Mouse (Mus musculus): ENCODE results near the gene Hs2st1.

GRCm38 (mm10) chr3:144531023-144531422 lies 39.0 kb downstream of the Hs2st1 start:
- TF ChIP-seq POLR2A (IDR thresholded peaks at IDR 0.05; ENCODE audit: extremely low read depth, insufficient read depth, low read length) (no peak), CTCF (IDR thresholded peaks at IDR 0.05; ENCODE audit: extremely low read depth, insufficient read depth, low read length) (no peak)
